Mouse (Mus musculus) spleen, postnatal 36 days (tissue): Measurements from ENCODE around the gene Lce1c.

Experiments
- DNase-seq, 2 experiments: peaks; one replicate each; pipeline ENCODE4 v3.0.0; 2022; ENCODE audit warnings: low spot score in 2 of 2, mixed read lengths in 1 of 2

Lce1c gene

GRCm38 (mm10) chr3:92678947-92679346 is at the start of gene Lce1c:
Lce1c (plus strand) TSS chr3:92679247.
- DNase-seq: no peak

DNA sequence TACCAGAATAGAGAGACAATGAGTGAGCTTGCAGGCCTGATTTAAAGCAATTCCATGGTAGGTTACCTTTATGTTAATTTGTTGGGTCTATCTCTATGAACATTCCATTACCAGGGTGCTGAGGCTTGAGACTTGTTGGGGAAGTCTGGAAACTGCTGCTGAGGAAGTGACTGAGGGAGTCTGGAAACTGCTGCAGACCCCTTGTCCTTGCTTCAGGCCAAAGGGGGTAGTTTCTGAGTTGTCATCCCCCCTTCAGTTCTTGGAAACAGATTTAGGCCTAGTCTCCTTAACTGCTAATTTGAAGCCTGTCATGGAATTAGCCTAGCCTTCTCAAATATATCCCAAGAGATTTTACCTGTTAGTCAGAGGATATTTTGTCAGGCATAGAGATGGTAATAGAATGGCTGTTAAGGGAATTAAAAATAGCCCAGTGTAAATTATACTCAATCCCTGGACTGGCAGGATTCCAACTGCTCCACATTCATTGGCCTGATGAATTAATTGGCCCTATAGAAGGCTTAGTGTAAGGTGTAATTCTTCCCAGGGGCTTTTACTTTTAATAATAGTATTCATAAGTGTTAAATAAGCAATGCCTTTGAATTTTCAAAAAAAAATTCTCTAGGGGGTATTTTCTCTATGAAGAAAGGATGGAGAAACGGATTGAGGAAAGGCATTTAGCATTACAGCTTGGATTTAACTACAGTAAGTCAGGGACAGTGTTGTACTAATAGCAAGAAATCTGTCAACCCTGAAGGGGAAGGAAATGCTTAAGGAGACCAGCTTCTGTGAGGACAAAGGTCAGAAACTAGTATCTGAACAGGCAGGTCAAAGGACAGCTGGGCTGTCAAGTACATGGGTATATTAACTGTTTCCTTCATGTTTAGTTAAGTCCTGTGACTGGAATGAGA is 41.0 kb upstream of the Lce1c start:
- no peak for DNase-seq

- no peak for DNase-seq
Measured at GRCm38 (mm10) chr3:92638653-92638991, 40.4 kb upstream of the Lce1c start.

DNA sequence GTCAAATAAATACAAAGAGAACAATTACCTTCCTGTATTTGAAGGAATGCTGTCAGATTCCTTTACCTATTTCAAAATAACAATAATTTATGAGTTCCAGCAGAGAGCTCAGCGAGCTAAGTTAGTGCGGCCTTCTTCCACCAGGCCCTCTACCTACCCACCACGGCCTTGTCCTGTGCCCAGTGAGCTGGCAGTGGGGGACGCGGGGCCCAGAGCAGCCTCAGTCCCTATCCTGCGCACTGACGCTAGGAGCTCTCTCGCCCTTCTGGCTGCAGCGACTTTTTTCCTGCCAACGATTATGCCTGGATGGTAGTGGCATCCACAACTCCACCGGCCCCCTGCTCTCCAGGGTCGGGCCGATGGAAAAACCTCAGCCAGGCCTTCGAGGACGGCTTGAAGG is 39.2 kb upstream of the Lce1c start:
- DNase-seq: no peak

DNA sequence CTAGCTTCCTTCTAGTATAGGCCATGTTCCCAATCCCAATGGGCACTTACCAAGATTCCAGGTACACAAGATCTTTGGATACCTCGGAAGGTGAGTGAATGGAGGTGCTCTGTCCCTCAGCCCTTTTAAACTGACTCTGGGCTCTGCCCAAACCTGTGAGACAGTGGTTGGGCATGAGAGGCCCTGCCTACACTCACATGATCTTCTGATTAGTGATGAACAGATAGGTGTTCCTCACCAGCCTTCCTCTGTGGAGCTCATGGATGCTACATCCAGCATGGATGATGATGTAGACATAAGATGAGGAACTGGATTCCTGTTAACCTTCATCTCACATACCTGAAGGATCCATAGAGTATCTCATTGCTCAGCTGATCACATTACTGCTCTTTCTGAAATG is 30.8 kb upstream of the Lce1c start, which contains the start of gene Lce1a1:
Lce1a1 (minus strand) TSS at position 101 of the 400 bp plus-strand sequence.
- DNase-seq: no peak

GRCm38 (mm10) chr3:92656826-92657225 is 22.2 kb upstream of the Lce1c start, which contains the start of gene Lce1b:
Lce1b (minus strand) TSS chr3:92656926.
- no peak for DNase-seq

DNA sequence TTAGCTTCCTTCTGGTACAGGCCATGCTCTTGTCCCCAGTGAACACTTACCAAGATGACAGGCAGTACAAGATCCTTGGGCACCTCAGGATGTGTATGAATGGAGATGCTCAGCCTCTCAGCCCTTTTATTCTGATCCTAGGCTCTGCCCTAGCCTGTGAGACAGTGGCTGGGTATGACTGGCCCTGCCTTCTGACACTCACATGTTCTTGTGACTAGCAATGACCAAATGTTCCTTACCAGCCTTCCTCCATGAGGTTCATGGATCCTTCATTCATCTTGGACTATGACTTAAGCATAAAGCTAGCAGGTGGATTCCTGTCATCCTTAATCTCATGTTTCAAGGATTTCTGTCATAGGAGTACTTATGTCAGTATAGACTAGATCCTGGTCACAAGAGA is 8.8 kb upstream of the Lce1c start, which contains the start of gene Lce1a2:
Lce1a2 (minus strand) TSS at position 101 of the 400 bp plus-strand sequence.
- no peak for DNase-seq

DNA sequence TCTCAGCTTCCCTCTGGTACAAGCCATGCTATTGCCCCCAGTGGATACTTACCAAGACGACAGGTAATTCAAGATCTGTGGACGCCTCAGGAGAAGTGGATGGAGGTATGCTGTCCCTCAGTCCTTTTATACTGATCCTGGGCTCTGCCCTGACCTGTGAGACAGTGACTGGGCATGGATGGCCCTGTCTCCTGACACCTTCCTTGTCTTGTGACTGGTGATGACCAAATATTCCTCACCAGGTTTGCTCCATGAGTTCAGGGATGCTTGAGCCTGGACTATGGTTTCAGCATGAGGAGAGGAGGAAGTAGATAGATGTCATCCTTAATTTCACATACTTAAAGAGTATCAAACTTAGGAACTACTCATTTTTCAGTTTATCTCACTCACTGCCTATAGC is 8.1 kb downstream of the Lce1c start, which contains the start of gene Lce1d:
Lce1d (minus strand) TSS at position 101 of the 400 bp plus-strand sequence.
- DNase-seq: no peak

DNA sequence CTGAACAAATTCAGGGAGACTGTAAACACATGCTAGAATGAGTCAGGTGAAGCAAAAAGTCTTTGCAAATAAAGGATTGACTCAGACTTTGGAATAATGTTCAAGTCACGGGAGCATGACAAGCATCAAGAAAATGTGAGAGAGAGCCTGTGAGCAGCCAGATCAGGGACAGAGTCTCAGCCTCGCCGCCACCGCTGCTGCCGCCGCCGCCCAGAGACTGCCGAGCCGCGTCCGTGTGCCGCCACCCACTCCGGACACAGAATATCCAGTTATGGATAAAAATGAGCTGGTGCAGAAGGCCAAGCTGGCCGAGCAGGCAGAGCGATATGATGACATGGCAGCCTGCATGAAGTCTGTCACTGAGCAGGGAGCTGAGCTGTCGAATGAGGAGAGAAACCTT is 10.1 kb downstream of the Lce1c start:
- DNase-seq: peak; percentile 8 to 25

- DNase-seq: no peak
Measured at GRCm38 (mm10) chr3:92691688-92692087, 12.6 kb downstream of the Lce1c start.

- no peak for DNase-seq
Measured at GRCm38 (mm10) chr3:92694613-92695012, 15.6 kb downstream of the Lce1c start.

DNA sequence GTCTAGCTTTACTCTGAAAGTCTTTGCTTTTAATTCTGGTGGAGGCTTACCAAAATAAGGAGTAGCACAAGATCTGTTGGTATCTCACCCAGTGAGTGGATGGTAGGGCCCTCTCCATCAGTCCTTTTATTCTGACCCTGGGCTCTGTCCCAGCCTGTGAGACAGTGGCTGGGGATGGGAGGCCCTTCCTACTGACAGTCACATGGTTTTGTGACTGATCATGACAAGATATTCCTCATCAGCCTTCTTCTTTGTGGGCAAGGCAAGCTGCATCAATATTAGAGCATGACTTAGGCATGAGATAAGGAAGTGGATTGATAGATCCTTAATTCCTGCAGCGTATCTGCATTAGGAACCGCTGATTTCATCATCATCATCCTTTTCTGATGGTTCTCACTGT is 29.9 kb downstream of the Lce1c start, which contains the start of gene Lce1e:
Lce1e (minus strand) TSS at position 101 of the 400 bp plus-strand sequence.
- DNase-seq: no peak

DNA sequence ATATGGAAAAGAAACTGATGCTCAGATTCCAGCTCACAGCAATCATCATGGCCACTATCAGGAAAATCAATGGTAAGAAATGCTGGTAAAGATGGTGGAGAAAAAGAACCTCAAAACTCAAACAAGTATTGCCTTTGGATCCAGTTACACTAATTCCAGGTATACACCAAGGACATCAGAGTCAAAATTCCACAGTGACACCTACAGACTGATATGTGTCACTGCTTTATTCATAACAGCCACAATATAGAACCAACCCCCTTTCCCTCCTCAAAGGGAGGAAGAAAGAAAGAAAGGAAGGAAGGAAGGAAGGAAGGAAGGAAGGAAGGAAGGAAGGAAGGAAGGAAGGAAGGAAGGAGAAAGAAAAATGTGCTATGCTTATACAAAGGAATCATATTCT is 36.1 kb downstream of the Lce1c start:
- DNase-seq: no peak

DNA sequence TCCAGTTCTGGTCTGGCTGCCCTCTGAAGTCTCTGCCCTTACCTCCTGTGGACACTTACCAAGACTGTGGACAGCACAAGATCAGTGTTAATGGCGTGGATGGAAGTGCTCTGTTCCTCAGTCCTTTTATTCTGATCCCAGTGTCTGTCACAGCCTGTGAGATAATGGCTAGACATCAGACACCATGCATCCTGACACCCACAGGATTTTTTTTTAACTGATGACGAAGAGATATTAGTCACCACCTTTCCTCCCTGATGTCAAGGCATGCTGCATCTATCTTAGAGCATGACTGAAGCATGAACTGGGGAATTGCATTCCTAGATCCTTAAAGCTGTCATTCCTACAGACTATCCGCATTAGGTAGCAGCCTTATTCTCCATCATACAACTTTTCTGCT is 41.2 kb downstream of the Lce1c start, which contains the start of gene Lce1f:
Lce1f (minus strand) TSS at position 101 of the 400 bp plus-strand sequence.
- no peak for DNase-seq

DNA sequence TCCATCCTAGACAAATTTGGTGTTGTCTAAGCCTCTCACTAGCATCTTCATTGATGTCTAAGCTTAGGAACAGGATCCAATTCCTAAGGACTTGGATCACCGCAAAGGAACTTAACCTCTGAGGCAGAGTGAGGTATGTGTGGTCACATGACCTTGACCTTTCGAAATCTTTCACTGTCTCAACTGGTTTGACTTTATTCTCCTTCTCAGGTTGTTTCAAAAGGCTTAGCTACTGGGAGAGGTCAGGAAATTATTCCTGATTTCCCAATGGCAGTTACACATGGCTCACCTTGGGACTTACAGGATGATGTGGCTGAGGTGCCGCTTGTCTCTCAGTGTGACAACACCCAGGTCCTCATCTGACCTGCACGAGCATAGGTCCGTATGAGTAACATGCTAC is 43.6 kb downstream of the Lce1c start:
- DNase-seq: no peak
